In the genomic region with DNA sequence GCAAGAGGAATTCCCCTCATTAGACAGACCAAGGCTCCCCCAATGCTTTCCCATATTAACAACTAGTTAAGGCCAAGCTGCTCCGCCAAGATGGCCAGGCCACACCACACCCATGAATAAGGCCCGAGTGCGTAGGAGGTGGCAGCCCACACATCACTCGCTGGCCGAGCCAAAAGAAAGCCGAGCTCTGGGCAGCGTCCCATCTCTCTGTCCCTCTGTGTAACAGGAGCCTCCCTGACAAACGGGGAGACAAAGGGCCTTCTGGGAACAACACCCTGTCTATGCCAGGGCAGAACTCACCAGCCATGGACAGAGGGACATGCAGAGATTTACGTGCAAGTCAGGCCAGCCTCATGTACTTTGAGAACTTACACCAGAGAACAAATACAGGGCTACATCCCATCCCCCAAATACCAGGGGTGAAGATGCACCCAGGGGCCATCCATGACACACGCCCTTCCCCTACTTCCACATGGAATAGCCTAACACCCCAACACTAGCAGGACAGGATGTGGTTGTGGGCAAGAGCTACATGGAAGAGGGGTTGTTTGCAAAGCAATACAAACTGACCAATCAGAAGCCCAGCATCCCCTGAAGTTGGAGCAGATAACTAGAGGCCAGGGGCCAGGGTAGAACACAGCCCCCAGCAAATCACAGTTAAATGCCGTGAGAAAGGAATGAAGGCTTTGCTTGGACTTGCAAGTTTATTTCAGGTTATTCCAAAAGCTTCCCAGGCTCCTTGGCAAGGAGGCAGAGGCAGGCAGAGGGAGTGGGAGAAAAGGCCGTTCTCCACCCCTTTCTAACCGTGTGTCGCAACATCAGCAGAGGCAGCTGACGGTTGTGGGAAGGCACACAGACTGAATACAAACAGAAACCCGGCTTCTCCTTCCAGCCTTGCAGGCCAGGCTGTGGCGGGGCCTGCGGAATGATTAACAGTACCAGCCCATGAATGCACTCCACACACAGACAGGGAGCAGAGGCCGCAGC, we compare ENCODE assay signal across 9 mouse cellular contexts. TPM values are rescaled to one million over a fixed set of nuclear protein-coding genes. Genes with fewer than 3 reads are reported as not detected.
DNase-seq lines count a peak whose midpoint lies in the region; ATAC-seq lines count a peak whose summit lies in the region.
"Had no signal": no experiment of that assay in that cellular context is flagged by ENCODE, and none has a peak within 500 bp of the region (broad histone marks: within the 10 kb centered on the region; RNA-seq: fewer than 3 reads in every experiment).

No protein-coding gene starts in this region.

- no peak overlapping the region for H3K4me2 ChIP-seq in hindbrain, embryonic 15.5 days
- no peak overlapping the region for H3K4me2 ChIP-seq in midbrain, embryonic 16.5 days (ENCODE audit: low read length)
- H3K4me2 ChIP-seq: midbrain, embryonic 12.5 days had no signal

- peak; percentile 61; the same call in 1 of the 2 replicates for ATAC-seq in hindbrain, embryonic 15.5 days (ENCODE audit: low FRiP score, low read depth)
- peak; percentile 54; the same call in 1 of the 2 replicates for ATAC-seq in midbrain, embryonic 16.5 days
- ATAC-seq in monocyte, adult 5-6 weeks (replicated peaks; ENCODE audit: insufficient number of reproducible peaks, low FRiP score, low TSS enrichment, poor library complexity, severe bottlenecking): no peak

- intact Hi-C loops in left cerebral cortex, postnatal 4 days (cut with DNase I): no loop called here

- no peaks in the 10 kb centered on the region for H3K27me3 ChIP-seq in hindbrain, embryonic 15.5 days
- no peaks in the 10 kb centered on the region for H3K27me3 ChIP-seq in midbrain, embryonic 16.5 days (ENCODE audit: control insufficient read depth, insufficient read depth, low read depth, low read length)
- H3K27me3 ChIP-seq: midbrain, embryonic 12.5 days had no signal

- 48% methylated on average over 19 of the region's 19 CpGs for WGBS in hindbrain, embryonic 15.5 days
- WGBS in midbrain, embryonic 16.5 days: 62% methylated on average over 19 of the region's 19 CpGs

- no peak overlapping the region for H3K9ac ChIP-seq in hindbrain, embryonic 15.5 days
- H3K9ac ChIP-seq in midbrain, embryonic 16.5 days (ENCODE audit: low read depth, low read length): no peak overlapping the region
- H3K9ac ChIP-seq: midbrain, embryonic 12.5 days had no signal

- peak overlapping the region; percentile 65 for H3K27ac ChIP-seq in hindbrain, embryonic 15.5 days (replicated peaks)
- H3K27ac ChIP-seq in midbrain, embryonic 16.5 days (ENCODE audit: low read length): peak overlapping the region; percentile 48
- H3K27ac ChIP-seq: midbrain, embryonic 12.5 days had no signal

- H3K9me3 ChIP-seq in hindbrain, embryonic 15.5 days: no peaks in the 10 kb centered on the region
- H3K9me3 ChIP-seq in midbrain, embryonic 16.5 days (replicated peaks; ENCODE audit: control insufficient read depth, low read length, poor library complexity, severe bottlenecking): no peaks in the 10 kb centered on the region
- H3K9me3 ChIP-seq: midbrain, embryonic 12.5 days had no signal

- peaks cover 9% of the 10 kb centered on the region for H3K4me1 ChIP-seq in hindbrain, embryonic 15.5 days (replicated peaks)
- H3K4me1 ChIP-seq in midbrain, embryonic 16.5 days (ENCODE audit: control insufficient read depth, insufficient read depth, low read length): no peaks in the 10 kb centered on the region
- H3K4me1 ChIP-seq: midbrain, embryonic 12.5 days had no signal

- DNase-seq in adrenal gland, adult (ENCODE audit: inconsistent age in 2 of 2, low spot score in 1 of 2): peak; percentile 53 to 74
- no peak for DNase-seq in adrenal gland, postnatal 4 days (ENCODE audit: low spot score in 2 of 2)
- DNase-seq in adrenal gland, postnatal 36 days: peak; percentile 36 to 53
- peak; percentile 42 to 47 for DNase-seq in frontal cortex, postnatal 36 days (ENCODE audit: low spot score in 2 of 2)
- DNase-seq in left cerebral cortex, postnatal 4 days: peak; percentile 60

- H3K36me3 ChIP-seq in hindbrain, embryonic 15.5 days: no peaks in the 10 kb centered on the region
- no peaks in the 10 kb centered on the region for H3K36me3 ChIP-seq in midbrain, embryonic 16.5 days (ENCODE audit: control insufficient read depth, insufficient read depth, low read length)
- H3K36me3 ChIP-seq: midbrain, embryonic 12.5 days had no signal

- no peak overlapping the region for H3K4me3 ChIP-seq in hindbrain, embryonic 15.5 days
- H3K4me3 ChIP-seq in midbrain, embryonic 16.5 days (ENCODE audit: low read depth, low read length): no peak overlapping the region
- H3K4me3 ChIP-seq: midbrain, embryonic 12.5 days had no signal

RNA-seq across cellular contexts. Expression of gene Afap1l2, which starts 30.8 kb away (rescaled TPM):
- 10 to 100 TPM; 20.5 to 20.6 TPM for total RNA-seq in adrenal gland, postnatal 4 days (2021)
- total RNA-seq in adrenal gland, postnatal 36 days (2021): 10 to 100 TPM; 12.2 to 27.4 TPM
- polyA plus RNA-seq in hindbrain, embryonic 15.5 days (2015; fragmentation: Nextera tagmentation; extraction: Ambion mirVana): 14.5 and 16.4 TPM in 2 replicates
- 10 to 100 TPM; 13.6 TPM for total RNA-seq in left cerebral cortex, postnatal 4 days (2021)
- polyA plus RNA-seq in midbrain, embryonic 16.5 days (2015; fragmentation: Nextera tagmentation; extraction: Ambion mirVana): 9.5 and 11.7 TPM in 2 replicates
- total RNA-seq in monocyte, adult 5-6 weeks (2017): not detected in 3 replicates

Comparison
In these comparisons a context has a peak if more than half of its experiments do, and no peak if none do; other contexts are left out.
1. DNase-seq: peak in adrenal gland, adult (2 of 2), adrenal gland, postnatal 36 days (2 of 2), frontal cortex, postnatal 36 days (2 of 2) and left cerebral cortex, postnatal 4 days (single experiment); none in adrenal gland, postnatal 4 days (0 of 2).
2. RNA of gene Afap1l2, which starts 30.8 kb away (total RNA-seq): 12.2 to 27.4 TPM in adrenal gland, postnatal 36 days, 20.5 to 20.6 TPM in adrenal gland, postnatal 4 days and 13.6 TPM in left cerebral cortex, postnatal 4 days; not detected in monocyte, adult 5-6 weeks; every median in the first group is over 10 times any median in the second.